Mouse (Mus musculus) lung, embryonic 16.5 days (tissue): ENCODE measurements around the gene Nrd1. TPM values are rescaled to one million over a fixed set of nuclear protein-coding genes. Genes with fewer than 3 reads are reported as not detected.

Experiments
- ATAC-seq: fragments of 200-750 bp; cut with Nextera tagmentation; 2 replicates; pipeline ENCODE4 v1.8.0; 2017; ENCODE audit warnings: low read depth, mild to moderate bottlenecking, moderate library complexity
- H3K27ac ChIP-seq: fragments of 300-500 bp; sonication (generic); 2 replicates; pipeline ENCODE4 v1.5.1; 2014; ENCODE audit warnings: mild to moderate bottlenecking, control low read depth, low read length
- H3K27me3 ChIP-seq: fragments of 300-500 bp; sonication (generic); 2 replicates; pipeline ENCODE4 v1.6.1; 2014; ENCODE audit warnings: low read depth, low read length, mixed read lengths; ENCODE audit not compliant: control insufficient read depth, insufficient read depth
- H3K36me3 ChIP-seq: fragments of 300-500 bp; sonication (generic); 2 replicates; pipeline ENCODE4 v1.6.1; 2014; ENCODE audit warnings: low read length; ENCODE audit not compliant: control insufficient read depth, insufficient read depth
- H3K4me1 ChIP-seq: fragments of 300-500 bp; sonication (generic); replicated peaks from 2 replicates; pipeline ENCODE4 v1.6.1; 2014; ENCODE audit warnings: low read length, mixed read lengths; ENCODE audit not compliant: control insufficient read depth, insufficient read depth
- H3K4me2 ChIP-seq: fragments of 300-500 bp; sonication (generic); 2 replicates; pipeline ENCODE4 v1.6.1; 2014; ENCODE audit warnings: low read depth, low read length, control low read depth
- H3K4me3 ChIP-seq: fragments of 300-500 bp; sonication (generic); 2 replicates; pipeline ENCODE4 v1.5.1; 2014; ENCODE audit warnings: mild to moderate bottlenecking, low read length, control low read depth
- H3K9ac ChIP-seq: fragments of 300-500 bp; sonication (generic); 2 replicates; pipeline ENCODE4 v1.6.1; 2014; ENCODE audit warnings: low read length, control low read depth
- H3K9me3 ChIP-seq: fragments of 300-500 bp; sonication (generic); 2 replicates; pipeline ENCODE4 v1.6.1; 2016; ENCODE audit warnings: low read length; ENCODE audit not compliant: control insufficient read depth
- WGBS: fragments of 180-500 bp; shearing (Covaris S2); extraction: QIAGEN DNeasy Blood & Tissue Kit; methylation state at CpG from one replicate; pipeline ENCODE4 v1.1.7; 2014; 5-methylcytosine and 5-hydroxymethylcytosine counted together
- polyA plus RNA-seq: library from polyadenylated mRNA; unstranded; fragments of >200 nt; fragmentation: Nextera tagmentation; extraction: Ambion mirVana; gene quantifications from 2 replicates; pipeline ENCODE4 v1.2.1, GENCODE M21; 2015

The Nrd1 gene
- polyA plus RNA-seq, 1 experiment from 2014 or later = 57.4 TPM

DNA sequence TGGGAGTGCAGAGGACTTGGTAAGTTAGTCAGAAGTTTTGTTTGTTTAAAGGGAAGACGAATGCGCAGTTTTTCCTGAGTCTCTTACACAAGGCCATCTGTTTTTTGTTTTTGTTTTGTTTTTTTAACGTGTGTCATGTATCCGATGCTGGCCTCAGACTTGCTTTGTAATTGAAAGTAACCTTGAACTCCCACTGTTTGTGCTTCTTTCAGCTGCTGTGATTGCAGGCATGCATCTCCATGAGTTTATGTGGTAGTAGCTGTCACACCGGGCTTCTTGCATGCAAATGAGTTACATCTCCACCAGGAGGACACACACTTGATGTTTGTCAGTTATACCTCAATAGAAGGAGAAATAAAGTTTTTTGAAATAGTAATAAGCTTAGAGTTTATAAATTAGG is 43.3 kb downstream of the Nrd1 start:
- peaks cover 49% of the 10 kb centered on the region for H3K36me3 ChIP-seq
- no peak overlapping the region for H3K27ac ChIP-seq
- H3K4me3 ChIP-seq = no peak overlapping the region
- H3K4me1 ChIP-seq = no peaks in the 10 kb centered on the region
- H3K4me2 ChIP-seq = no peak overlapping the region
- WGBS = 70% methylated on average over 5 of the region's 5 CpGs
- H3K27me3 ChIP-seq = no peaks in the 10 kb centered on the region
- H3K9ac ChIP-seq = no peak overlapping the region
- no peak for ATAC-seq
- no peaks in the 10 kb centered on the region for H3K9me3 ChIP-seq

DNA sequence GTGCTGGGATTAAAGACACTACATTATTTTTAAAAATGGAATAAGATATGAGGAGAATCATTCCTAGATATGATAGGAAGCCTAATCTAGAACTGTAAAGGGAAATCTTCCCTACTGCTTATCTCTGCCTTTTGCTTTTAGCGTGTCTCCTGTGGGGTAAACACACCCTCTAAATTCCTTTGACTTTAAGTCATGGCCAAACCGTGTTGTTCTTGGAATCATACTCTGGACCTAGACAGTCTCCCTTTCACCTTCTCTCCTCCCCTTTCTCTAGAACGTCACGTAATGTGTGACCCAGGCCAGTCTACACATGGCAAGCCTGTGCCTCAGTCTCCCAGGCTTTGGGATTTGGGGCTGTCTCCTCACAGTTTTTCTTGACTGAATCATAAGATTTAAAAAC is 47.8 kb downstream of the Nrd1 start:
- 52% methylated on average over 4 of the region's 4 CpGs for WGBS
- peaks cover 30% of the 10 kb centered on the region for H3K36me3 ChIP-seq
- H3K9me3 ChIP-seq = no peaks in the 10 kb centered on the region
- peaks cover 12% of the 10 kb centered on the region; the same call in 1 of the 2 replicates for H3K4me1 ChIP-seq
- no peaks in the 10 kb centered on the region for H3K27me3 ChIP-seq
- no peak overlapping the region for H3K4me3 ChIP-seq
- H3K27ac ChIP-seq = no peak overlapping the region
- ATAC-seq = no peak
- H3K9ac ChIP-seq = no peak overlapping the region
- no peak overlapping the region for H3K4me2 ChIP-seq

DNA sequence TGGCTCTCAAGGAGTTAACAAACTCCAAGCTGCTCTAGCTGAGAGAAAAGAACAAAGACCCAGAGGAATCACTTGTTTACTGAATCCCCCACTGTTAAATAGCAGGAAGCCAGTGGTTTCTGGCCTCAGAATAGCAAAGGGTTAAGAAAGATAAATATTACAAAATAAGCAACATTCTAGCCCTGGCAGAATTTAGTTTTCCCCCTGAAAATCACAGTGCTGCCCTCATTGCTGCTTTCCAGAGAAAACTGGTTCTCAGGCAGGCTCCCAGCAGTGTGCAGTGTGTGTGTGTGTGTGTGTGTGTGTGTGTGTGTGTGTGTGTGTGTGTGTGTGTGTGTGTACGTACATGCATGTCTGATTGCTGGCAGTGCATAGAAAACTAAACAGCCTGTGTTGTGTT is 51.8 kb downstream of the Nrd1 start:
- Histone ChIP-seq H3K4me1 (peaks cover 12% of the 10 kb centered on the region; the same call in 1 of the 2 replicates), H3K4me3 (no peak overlapping the region), H3K9me3 (no peaks in the 10 kb centered on the region), H3K27me3 (no peaks in the 10 kb centered on the region), H3K27ac (peak overlapping the region; percentile 78), H3K9ac (peak overlapping the region; percentile 1; the same call in 1 of the 2 replicates), H3K4me2 (0 out of 2 replicates have a peak overlapping the region, but pooled peaks have one; percentile 4), H3K36me3 (peaks cover 26% of the 10 kb centered on the region)
- WGBS = 14% methylated on average over 1 of the region's 1 CpGs
- ATAC-seq = peak; percentile 85

DNA sequence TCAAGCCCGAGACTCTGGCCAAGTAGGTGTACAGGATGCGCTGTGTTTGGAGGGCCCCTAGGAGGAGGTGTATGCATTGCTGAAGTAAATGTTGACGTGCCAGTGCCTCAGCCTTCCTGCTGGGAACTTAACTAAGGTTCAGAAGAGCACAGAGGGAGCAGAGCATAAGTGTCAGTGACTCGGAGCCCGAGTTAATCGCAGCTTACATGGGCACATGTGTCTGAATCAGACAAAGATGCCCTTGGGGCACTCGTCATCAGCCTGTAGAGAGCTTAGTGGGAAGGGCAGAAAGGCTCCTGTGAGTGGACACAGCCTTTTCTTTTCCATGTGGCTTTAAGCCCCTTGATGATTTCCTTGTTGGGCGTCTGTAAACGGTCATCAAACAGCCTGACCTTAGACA is 53.5 kb downstream of the Nrd1 start:
- peaks cover 12% of the 10 kb centered on the region; the same call in 1 of the 2 replicates for H3K4me1 ChIP-seq
- no peaks in the 10 kb centered on the region for H3K9me3 ChIP-seq
- WGBS = 85% methylated on average over 9 of the region's 9 CpGs
- H3K27ac ChIP-seq = no peak overlapping the region
- ATAC-seq = no peak
- no peaks in the 10 kb centered on the region for H3K27me3 ChIP-seq
- peaks cover 35% of the 10 kb centered on the region for H3K36me3 ChIP-seq
- H3K4me3 ChIP-seq = no peak overlapping the region
- H3K9ac ChIP-seq = no peak overlapping the region
- H3K4me2 ChIP-seq = no peak overlapping the region

DNA sequence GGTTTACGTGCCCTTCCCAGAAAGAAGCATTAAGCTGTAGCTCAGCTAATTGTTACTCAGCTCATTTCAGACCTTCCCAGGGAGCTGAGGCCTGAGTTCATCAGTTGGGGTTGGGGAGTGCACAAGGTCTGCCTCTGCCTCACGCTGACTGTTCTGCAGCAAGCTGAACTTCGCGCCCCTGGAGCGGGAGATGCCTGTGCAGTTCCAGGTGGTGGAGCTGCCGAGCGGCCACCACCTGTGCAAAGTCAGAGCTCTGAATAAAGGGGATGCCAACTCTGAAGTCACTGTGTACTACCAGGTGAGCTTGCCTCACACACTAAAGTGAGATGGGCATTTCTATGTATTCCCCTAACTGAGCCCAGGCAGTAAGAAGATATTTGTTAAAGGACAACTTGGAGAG is 55.9 kb downstream of the Nrd1 start:
- H3K4me1 ChIP-seq = peaks cover 9% of the 10 kb centered on the region; the same call in 1 of the 2 replicates
- no peak for ATAC-seq
- peaks cover 45% of the 10 kb centered on the region for H3K36me3 ChIP-seq
- H3K4me3 ChIP-seq = no peak overlapping the region
- no peaks in the 10 kb centered on the region for H3K27me3 ChIP-seq
- no peak overlapping the region for H3K27ac ChIP-seq
- WGBS = 81% methylated on average over 7 of the region's 7 CpGs
- no peak overlapping the region for H3K4me2 ChIP-seq
- H3K9ac ChIP-seq = no peak overlapping the region
- no peaks in the 10 kb centered on the region for H3K9me3 ChIP-seq

DNA sequence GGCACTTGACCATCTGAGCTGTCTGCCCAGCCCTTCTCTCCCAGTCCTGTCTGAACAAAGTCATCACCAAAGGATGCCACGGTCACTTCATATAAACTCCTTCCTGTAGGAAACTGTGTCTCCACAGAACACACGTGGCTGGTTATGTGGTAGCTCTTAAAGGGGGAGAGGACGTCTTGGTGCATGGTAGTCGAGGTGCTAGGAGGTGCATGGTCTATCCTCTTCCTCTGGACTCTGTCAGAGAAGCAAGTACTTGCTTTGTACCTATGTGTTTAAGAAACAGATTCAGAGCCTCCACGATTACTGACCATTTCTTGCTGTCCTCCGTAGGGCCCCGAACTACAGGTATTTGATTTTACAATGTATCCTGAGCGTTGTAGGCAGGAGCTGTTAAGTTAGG is 57.2 kb downstream of the Nrd1 start:
- no peak for ATAC-seq
- no peak overlapping the region for H3K4me2 ChIP-seq
- WGBS = 91% methylated on average over 8 of the region's 8 CpGs
- no peak overlapping the region for H3K27ac ChIP-seq
- H3K9me3 ChIP-seq = no peaks in the 10 kb centered on the region
- peaks cover 2% of the 10 kb centered on the region; the same call in 1 of the 2 replicates for H3K4me1 ChIP-seq
- peaks cover 56% of the 10 kb centered on the region for H3K36me3 ChIP-seq
- no peaks in the 10 kb centered on the region for H3K27me3 ChIP-seq
- no peak overlapping the region for H3K9ac ChIP-seq
- no peak overlapping the region for H3K4me3 ChIP-seq

DNA sequence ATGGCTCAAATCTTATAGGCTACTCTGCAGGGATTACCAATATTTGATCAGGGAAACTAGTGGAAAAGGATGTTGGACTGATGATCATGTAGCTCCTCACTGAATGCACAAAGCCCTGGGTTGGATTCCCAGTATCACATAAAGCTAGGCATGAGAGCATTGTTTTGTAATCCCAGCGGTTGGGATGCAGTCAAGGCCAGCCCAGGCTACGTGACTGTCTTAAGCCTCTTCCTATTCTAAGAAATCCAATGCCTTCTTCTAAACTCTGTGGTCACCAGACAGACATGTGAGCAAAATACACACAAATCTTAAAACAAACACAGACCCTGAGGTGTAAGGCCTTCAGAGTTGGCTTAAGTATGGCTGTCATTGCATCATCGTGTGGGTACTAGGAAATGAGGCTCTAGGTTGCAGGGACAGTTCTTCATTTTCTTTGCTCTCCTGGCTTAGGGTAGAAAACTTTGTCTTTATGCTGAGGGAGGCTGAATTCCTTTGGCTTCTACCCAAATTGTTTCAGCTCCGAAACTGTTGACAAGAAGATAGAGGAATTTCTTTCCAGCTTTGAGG is 58.9 kb downstream of the Nrd1 start:
- no peaks in the 10 kb centered on the region for H3K9me3 ChIP-seq
- H3K27ac ChIP-seq = no peak overlapping the region
- ATAC-seq = no peak
- H3K4me1 ChIP-seq = no peaks in the 10 kb centered on the region
- H3K27me3 ChIP-seq = no peaks in the 10 kb centered on the region
- H3K4me3 ChIP-seq = no peak overlapping the region
- H3K9ac ChIP-seq = no peak overlapping the region
- H3K36me3 ChIP-seq = peaks cover 59% of the 10 kb centered on the region
- no peak overlapping the region for H3K4me2 ChIP-seq
- 75% methylated on average over 4 of the region's 4 CpGs for WGBS

DNA sequence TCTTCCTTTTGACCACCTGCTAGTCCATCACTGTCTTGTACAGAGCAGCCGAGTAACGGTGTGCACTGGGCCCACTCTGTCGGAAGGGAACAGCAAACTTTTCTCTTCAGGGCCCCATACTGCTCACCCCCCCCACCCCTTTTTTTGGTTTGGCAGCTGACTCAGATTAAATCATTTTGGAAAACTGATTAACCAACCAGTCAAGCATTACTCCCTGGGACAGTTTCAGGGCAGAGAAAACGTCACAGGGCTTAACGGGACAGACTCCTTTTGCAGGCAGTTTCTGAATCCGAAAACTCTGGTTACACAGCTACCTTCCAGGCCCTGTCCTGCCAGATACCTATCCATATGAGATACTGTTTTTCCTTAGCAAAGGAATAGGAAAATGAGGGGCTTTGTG is 64.5 kb downstream of the Nrd1 start:
- H3K9ac ChIP-seq = no peak overlapping the region
- H3K9me3 ChIP-seq = no peaks in the 10 kb centered on the region
- peaks cover 57% of the 10 kb centered on the region for H3K36me3 ChIP-seq
- no peaks in the 10 kb centered on the region for H3K27me3 ChIP-seq
- no peak for ATAC-seq
- WGBS = 84% methylated on average over 6 of the region's 6 CpGs
- no peak overlapping the region for H3K27ac ChIP-seq
- no peaks in the 10 kb centered on the region for H3K4me1 ChIP-seq
- no peak overlapping the region for H3K4me2 ChIP-seq
- no peak overlapping the region for H3K4me3 ChIP-seq

DNA sequence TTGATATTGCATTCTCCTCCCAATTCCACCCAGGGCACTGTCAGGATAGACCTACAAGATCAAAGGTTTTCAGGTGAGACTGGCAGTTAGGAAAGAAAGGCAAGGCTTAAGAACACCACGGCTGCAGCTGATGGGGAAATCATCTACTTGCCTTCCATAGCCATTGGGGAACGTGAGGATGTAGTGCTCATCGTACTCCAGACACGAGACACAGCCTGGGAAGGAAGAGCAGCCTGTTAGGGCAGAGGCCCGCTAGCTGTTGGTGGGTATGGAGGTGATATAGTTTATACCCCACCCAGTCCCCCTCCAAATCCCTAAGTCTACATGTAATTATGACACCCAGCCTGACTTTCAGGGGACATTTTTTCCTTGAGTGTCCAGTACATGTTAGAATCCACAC is 65.3 kb downstream of the Nrd1 start:
- Histone ChIP-seq H3K27me3 (no peaks in the 10 kb centered on the region), H3K9me3 (no peaks in the 10 kb centered on the region), H3K4me2 (no peak overlapping the region), H3K9ac (no peak overlapping the region), H3K36me3 (peaks cover 56% of the 10 kb centered on the region), H3K4me3 (no peak overlapping the region), H3K27ac (no peak overlapping the region), H3K4me1 (no peaks in the 10 kb centered on the region)
- 94% methylated on average over 5 of the region's 5 CpGs for WGBS
- ATAC-seq = no peak

DNA sequence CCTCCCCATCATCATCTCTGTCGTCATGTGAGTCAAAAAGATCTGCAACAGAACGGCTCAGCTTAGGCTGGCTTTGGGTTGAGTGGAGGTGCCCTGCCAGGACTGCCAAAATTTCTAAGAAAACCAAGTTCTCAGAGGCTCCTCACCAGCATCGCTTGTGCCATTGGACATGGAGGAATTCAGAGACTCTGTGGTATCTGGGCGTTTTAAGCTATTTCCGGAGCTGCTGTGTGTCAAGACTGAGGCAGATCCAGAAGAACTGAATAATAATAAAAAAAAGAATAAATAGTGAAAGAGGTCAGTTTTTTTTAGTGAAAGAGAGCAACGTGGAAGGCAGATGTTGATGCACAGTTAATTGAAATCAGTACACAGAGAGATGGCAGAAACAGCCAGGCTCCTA is 72.4 kb downstream of the Nrd1 start:
- no peak overlapping the region for H3K9ac ChIP-seq
- H3K27ac ChIP-seq = no peak overlapping the region
- H3K4me2 ChIP-seq = no peak overlapping the region
- H3K36me3 ChIP-seq = peaks cover 6% of the 10 kb centered on the region; the same call in 1 of the 2 replicates
- H3K9me3 ChIP-seq = no peaks in the 10 kb centered on the region
- no peak for ATAC-seq
- WGBS = 67% methylated on average over 6 of the region's 6 CpGs
- no peaks in the 10 kb centered on the region for H3K27me3 ChIP-seq
- no peak overlapping the region for H3K4me3 ChIP-seq
- H3K4me1 ChIP-seq = no peaks in the 10 kb centered on the region
